Mouse (Mus musculus): ENCODE data around the gene Ywhae. TPM values are rescaled to one million over a fixed set of nuclear protein-coding genes. Genes with fewer than 3 reads are reported as not detected.

The Ywhae gene
- polyA plus RNA-seq, 1 experiment, result 296 TPM

GRCm38 (mm10) chr11:75762708-75763107, 30.0 kb downstream of the Ywhae start:
- H3K27ac ChIP-seq (replicated peaks; ENCODE audit: low read depth, low read length), result no peak overlapping the region
- no peaks in the 10 kb centered on the region; the same call in 1 of the 2 replicates for H3K4me1 ChIP-seq (ENCODE audit: control insufficient read depth, insufficient read depth, insufficient read length, low read length)
- H3K4me3 ChIP-seq (ENCODE audit: insufficient read depth, low read depth, low read length), result no peak overlapping the region

- Histone ChIP-seq H3K27ac (replicated peaks; ENCODE audit: low read depth, low read length) (no peak overlapping the region), H3K4me3 (ENCODE audit: insufficient read depth, low read depth, low read length) (no peak overlapping the region), H3K4me1 (ENCODE audit: control insufficient read depth, insufficient read depth, insufficient read length, low read length) (no peaks in the 10 kb centered on the region)
Measured at GRCm38 (mm10) chr11:75764521-75765023, 31.9 kb downstream of the Ywhae start.

DNA sequence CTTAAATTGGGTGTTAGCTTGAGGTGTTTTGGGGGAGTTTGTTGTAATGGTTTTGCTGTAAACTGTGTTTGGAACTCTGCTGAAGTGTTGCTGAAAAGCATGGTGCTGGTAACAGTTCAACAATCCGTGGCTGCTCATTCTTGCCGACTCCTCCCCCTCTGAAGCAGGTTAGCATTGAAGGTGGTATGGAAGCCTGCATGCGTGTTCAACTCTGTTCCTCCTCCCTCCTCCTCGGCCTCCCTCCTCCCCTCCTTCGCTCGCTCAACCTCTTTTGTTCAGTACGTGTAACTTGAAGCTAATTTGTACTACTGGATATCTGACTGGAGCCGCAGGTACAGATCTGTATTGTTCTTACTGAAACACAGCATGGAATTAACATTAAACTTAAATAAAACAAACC, 32.5 kb downstream of the Ywhae start:
- Histone ChIP-seq H3K4me3 (ENCODE audit: insufficient read depth, low read depth, low read length) (no peak overlapping the region), H3K4me1 (ENCODE audit: control insufficient read depth, insufficient read depth, insufficient read length, low read length) (no peaks in the 10 kb centered on the region), H3K27ac (replicated peaks; ENCODE audit: low read depth, low read length) (no peak overlapping the region)

DNA sequence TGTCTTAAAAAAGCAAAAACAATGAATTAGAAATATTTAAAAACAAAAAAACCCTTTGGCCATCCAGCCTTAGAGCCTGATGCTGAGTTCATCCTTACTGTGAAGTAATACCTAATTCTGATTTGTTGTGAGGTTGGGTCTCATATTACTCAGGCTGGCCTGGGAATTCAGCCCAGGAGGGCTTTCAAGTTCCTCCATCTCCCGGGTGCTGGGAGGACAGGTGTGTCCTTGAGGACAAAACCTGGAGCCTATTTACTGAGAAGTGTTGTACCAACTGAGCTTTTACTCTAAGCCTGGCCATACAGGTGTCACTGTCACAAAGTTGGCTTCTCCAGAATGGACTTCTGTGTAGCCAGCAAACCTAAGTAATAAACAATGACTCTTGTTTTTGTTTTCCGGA, 34.3 kb downstream of the Ywhae start:
- H3K27ac ChIP-seq (replicated peaks; ENCODE audit: low read depth, low read length), result no peak overlapping the region
- no peak overlapping the region for H3K4me3 ChIP-seq (ENCODE audit: insufficient read depth, low read depth, low read length)
- no peaks in the 10 kb centered on the region for H3K4me1 ChIP-seq (ENCODE audit: control insufficient read depth, insufficient read depth, insufficient read length, low read length)

DNA sequence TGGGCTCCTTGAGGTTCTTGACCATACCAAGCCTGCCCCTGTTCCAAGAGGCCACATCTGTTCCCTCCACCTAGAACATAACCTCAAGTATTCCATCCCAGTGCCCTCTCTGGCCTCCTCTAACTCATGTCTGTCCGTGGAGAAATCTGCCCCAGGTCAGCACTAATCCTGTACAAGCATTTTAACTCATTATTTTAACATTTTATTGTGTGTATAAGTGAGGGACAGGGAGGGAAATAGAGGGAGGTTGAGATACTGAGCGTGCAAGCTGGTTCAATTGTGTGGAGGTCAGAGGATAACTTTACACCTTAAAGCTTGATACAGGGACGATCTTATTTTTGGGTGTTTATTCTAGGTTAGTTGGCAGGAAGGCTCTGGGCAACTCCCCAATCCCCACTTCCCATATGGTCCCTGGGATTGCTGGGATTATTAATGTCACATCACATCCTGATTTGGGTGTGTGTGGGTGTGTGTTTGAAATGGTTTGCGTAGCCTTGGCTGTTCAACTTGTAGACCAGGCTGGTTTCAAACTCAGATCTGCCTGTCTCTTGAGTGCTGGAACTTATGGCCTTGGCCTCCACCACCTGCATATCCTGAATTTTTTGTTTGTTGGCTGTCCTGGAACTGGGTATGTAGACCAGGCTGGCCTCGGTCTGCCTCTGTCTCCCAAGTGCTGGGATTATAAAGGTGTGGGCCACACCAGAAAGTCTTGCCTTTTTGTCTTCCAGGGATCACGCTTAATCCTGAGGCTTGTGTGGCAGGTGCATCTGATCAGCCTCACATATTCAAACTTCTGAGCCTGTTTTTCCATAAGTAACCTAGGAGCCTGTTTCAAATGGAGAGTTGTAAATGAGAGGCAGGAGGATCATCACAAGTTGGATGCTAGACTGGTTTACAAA, 35.7 kb downstream of the Ywhae start:
- Histone ChIP-seq H3K27ac (replicated peaks; ENCODE audit: low read depth, low read length) (no peak overlapping the region), H3K4me1 (ENCODE audit: control insufficient read depth, insufficient read depth, insufficient read length, low read length) (no peaks in the 10 kb centered on the region), H3K4me3 (ENCODE audit: insufficient read depth, low read depth, low read length) (no peak overlapping the region)

GRCm38 (mm10) chr11:75769206-75769605, 36.5 kb downstream of the Ywhae start:
- no peak overlapping the region for H3K27ac ChIP-seq (replicated peaks; ENCODE audit: low read depth, low read length)
- H3K4me1 ChIP-seq (ENCODE audit: control insufficient read depth, insufficient read depth, insufficient read length, low read length), result no peaks in the 10 kb centered on the region
- peak overlapping the region; percentile 33; the same call in 1 of the 2 replicates for H3K4me3 ChIP-seq (ENCODE audit: insufficient read depth, low read depth, low read length)

DNA sequence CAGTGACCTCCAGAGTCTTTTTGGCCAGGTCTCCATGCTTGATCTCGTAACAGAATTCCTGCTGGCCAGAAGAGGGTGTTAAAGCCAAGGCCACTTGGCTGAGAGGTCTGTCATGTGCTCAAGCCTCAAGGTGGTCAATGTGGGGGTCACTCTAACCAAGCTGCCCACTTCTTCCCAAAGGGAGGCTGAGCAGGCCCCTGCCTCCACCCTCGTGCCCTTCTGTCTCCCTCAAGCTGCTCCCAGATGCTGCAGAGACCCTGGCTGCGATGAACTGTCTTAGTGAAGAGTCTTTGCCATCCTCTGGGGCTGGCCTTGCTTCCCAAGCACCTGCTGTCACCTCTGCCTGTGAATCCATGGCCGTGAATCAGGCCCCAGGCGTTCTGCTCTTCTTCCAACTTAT, 39.9 kb downstream of the Ywhae start:
- no peak overlapping the region for H3K27ac ChIP-seq (replicated peaks; ENCODE audit: low read depth, low read length)
- no peak overlapping the region for H3K4me3 ChIP-seq (ENCODE audit: insufficient read depth, low read depth, low read length)
- no peaks in the 10 kb centered on the region for H3K4me1 ChIP-seq (ENCODE audit: control insufficient read depth, insufficient read depth, insufficient read length, low read length)

- Histone ChIP-seq H3K4me1 (ENCODE audit: control insufficient read depth, insufficient read depth, insufficient read length, low read length) (no peaks in the 10 kb centered on the region), H3K4me3 (ENCODE audit: insufficient read depth, low read depth, low read length) (no peak overlapping the region), H3K27ac (replicated peaks; ENCODE audit: low read depth, low read length) (no peak overlapping the region)
Measured at GRCm38 (mm10) chr11:75775919-75776318, 43.2 kb downstream of the Ywhae start.

- H3K27ac ChIP-seq (replicated peaks; ENCODE audit: low read depth, low read length), result no peak overlapping the region
- no peak overlapping the region for H3K4me3 ChIP-seq (ENCODE audit: insufficient read depth, low read depth, low read length)
- H3K4me1 ChIP-seq (ENCODE audit: control insufficient read depth, insufficient read depth, insufficient read length, low read length), result no peaks in the 10 kb centered on the region
Measured at GRCm38 (mm10) chr11:75781919-75782318, 49.2 kb downstream of the Ywhae start.

- no peak overlapping the region for H3K27ac ChIP-seq (replicated peaks; ENCODE audit: low read depth, low read length)
- H3K4me3 ChIP-seq (ENCODE audit: insufficient read depth, low read depth, low read length), result no peak overlapping the region
- H3K4me1 ChIP-seq (ENCODE audit: control insufficient read depth, insufficient read depth, insufficient read length, low read length), result no peaks in the 10 kb centered on the region
Measured at GRCm38 (mm10) chr11:75783799-75784198, 51.1 kb downstream of the Ywhae start.

DNA sequence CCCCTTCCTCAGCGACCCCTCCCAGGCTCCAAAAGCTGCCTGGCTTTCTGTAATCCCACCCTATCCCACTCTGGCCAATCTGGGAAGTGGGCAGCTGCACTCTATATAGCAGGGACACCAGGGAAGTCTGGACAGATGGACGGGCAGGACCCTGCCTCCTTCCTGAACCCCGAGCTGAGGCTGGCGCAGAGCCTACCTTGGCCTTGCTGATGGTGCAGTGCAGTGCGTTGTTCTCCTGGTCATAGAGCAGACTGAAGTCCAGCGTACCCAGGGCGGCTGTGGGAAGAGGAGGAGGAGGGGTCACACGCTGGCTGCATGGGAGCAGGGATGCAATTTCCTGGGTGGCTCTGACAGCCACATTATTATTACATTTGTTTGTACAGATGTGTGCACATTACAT, 53.2 kb downstream of the Ywhae start:
- Histone ChIP-seq H3K4me3 (ENCODE audit: insufficient read depth, low read depth, low read length) (no peak overlapping the region), H3K4me1 (ENCODE audit: control insufficient read depth, insufficient read depth, insufficient read length, low read length) (no peaks in the 10 kb centered on the region), H3K27ac (replicated peaks; ENCODE audit: low read depth, low read length) (no peak overlapping the region)

DNA sequence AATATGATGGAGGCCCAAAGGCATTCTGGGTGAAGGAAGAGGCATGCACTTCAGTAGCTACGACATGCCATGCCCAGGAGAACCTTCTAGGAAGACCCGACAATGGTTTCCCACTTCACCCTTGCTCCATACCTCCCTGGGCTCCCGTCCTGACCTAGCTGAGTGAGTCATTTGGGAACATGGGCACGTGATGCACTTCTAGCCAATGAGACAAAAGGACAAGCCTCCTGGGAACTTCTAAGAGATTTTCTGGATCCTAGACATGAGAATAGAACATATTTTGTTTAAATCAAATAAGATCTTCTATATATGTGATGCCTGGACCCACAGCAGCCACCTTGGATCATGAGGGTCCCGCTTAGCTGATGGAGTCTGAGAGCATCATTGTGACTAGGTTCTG, 59.9 kb downstream of the Ywhae start:
- Histone ChIP-seq H3K4me1 (ENCODE audit: control insufficient read depth, insufficient read depth, insufficient read length, low read length) (no peaks in the 10 kb centered on the region), H3K27ac (replicated peaks; ENCODE audit: low read depth, low read length) (no peak overlapping the region), H3K4me3 (ENCODE audit: insufficient read depth, low read depth, low read length) (no peak overlapping the region)

DNA sequence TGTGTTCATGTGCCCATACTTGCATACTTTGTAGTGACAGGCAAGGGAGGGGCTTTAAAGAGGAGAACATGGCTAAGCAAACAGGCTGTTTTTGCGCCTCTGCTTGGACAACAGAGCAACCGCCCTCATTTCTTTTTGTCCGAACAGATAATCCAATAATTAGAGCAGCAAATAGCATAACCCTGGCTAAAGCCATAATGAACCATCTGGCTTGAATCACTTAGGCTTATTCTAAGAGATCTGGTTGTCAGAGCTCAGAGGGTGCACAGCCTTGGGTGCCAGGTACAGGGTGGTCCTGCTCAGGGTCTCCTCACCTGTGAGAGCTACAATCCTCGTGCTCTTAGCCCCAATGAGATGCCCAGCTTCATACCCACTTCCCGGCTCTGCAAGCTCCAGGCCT, 60.7 kb downstream of the Ywhae start:
- Histone ChIP-seq H3K4me3 (ENCODE audit: insufficient read depth, low read depth, low read length) (no peak overlapping the region), H3K4me1 (ENCODE audit: control insufficient read depth, insufficient read depth, insufficient read length, low read length) (no peaks in the 10 kb centered on the region), H3K27ac (replicated peaks; ENCODE audit: low read depth, low read length) (no peak overlapping the region)

- peak overlapping the region; percentile 42; the same call in 1 of the 2 replicates for H3K4me3 ChIP-seq (ENCODE audit: insufficient read depth, low read depth, low read length)
- H3K4me1 ChIP-seq (ENCODE audit: control insufficient read depth, insufficient read depth, insufficient read length, low read length), result no peaks in the 10 kb centered on the region
- H3K27ac ChIP-seq (replicated peaks; ENCODE audit: low read depth, low read length), result no peak overlapping the region
Measured at GRCm38 (mm10) chr11:75794602-75795320, 62.1 kb downstream of the Ywhae start.

DNA sequence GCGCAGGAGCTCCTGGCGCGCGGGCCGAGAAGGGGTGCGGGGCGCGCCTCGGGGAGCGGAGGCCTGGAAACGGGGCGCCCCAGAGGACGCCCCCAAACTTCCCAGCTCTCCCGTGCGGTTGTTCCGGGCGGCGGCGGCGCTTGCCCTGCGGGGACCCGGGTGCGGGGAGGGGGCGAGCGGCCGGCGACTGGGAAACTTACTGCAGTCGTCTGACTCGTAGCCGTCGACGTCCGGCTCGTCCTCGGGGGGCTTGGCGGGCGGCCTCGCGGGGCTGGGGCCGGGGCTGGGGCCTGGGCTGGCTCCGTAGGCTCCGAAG, 62.6 kb downstream of the Ywhae start:
- peak overlapping the region; percentile 42; the same call in 1 of the 2 replicates for H3K4me3 ChIP-seq (ENCODE audit: insufficient read depth, low read depth, low read length)
- no peaks in the 10 kb centered on the region for H3K4me1 ChIP-seq (ENCODE audit: control insufficient read depth, insufficient read depth, insufficient read length, low read length)
- H3K27ac ChIP-seq (replicated peaks; ENCODE audit: low read depth, low read length), result no peak overlapping the region

Data from brown adipose tissue, adult 24 weeks (tissue).